Mouse (Mus musculus) kidney, postnatal 10 days (tissue): Measurements from ENCODE around the gene Gpx2.

Experiments
- DNase-seq: peaks from one replicate; pipeline ENCODE4 v3.0.0; 2021; ENCODE audit warnings: mixed read lengths

Gene Gpx2

GRCm38 (mm10) chr12:76750866-76751459 is 44.4 kb downstream of the Gpx2 start:
- DNase-seq: no peak
